Mouse (Mus musculus) left cerebral cortex, adult 2 months (tissue): ENCODE measurements around the gene 1700001J03Rik. TPM values are rescaled to one million over a fixed set of nuclear protein-coding genes. Genes with fewer than 3 reads are reported as not detected.
"Not testable (repeated sequence)": the region's sequence is repeated elsewhere in the genome, so short reads cannot be mapped to it uniquely, and the experiment has no call there.

Source experiments
- DNase-seq, 2 experiments: peaks; one replicate each; pipeline ENCODE4 v3.0.0; 2021 to 2022; ENCODE audit warnings: low spot score in 2 of 2, mixed read lengths in 1 of 2; ENCODE audit errors: extremely low spot score in 1 of 2
- H3K27ac ChIP-seq: fragments of 200-600 bp; 2 replicates; pipeline ENCODE4 v1.8.1; 2022
- H3K4me3 ChIP-seq: fragments of 200-600 bp; 2 replicates; pipeline ENCODE4 v1.8.1; 2022
- CTCF ChIP-seq: fragments of 200-600 bp; IDR thresholded peaks from 2 replicates; pipeline ENCODE4 v1.8.1; 2022; ENCODE audit warnings: antibody characterized with exemption, mild to moderate bottlenecking, moderate library complexity
- intact Hi-C: fragments of 180-260 bp; cut with DNase I; formaldehyde crosslinking; loops from one replicate; pipeline ENCODE4 v1.15.1; 2025
- long read RNA-seq, 2 experiments: library from polyadenylated mRNA; stranded (forward); transcript quantifications; one replicate each; pipeline ENCODE4 v2.0.0; 2021; ENCODE audit warnings: borderline mapping rate in 2 of 2
- total RNA-seq, 2 experiments: library from RNA; stranded (reverse); gene quantifications; 2 replicates each; pipeline ENCODE4 v1.2.3; 2021

1700001J03Rik gene
- 1 to 10 TPM; 1.2 to 1.7 TPM for total RNA-seq
- long read RNA-seq, experiment 1, result 0 reads
- long read RNA-seq, experiment 2, result 0 reads

DNA sequence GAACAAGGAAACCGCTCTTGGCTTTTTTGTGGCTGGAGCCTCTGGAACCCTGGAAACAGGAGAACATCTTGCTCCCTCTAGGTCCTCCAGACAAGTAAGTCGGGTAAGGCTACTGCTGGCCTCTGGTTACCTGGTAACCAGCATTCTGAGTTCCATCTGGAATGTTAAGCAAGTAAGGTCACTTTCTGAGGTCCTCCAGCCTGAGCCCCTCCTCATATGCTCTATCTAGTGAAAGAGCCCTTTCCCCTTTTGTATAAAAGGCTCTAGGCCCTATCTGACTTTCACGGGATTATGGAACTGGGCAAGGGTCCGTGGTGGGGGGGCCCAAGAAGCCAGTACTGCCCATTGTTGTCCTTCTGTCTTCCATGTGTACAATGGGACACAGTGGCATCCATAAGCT lies at the start of gene 1700001J03Rik:
Gene 1700001J03Rik, minus strand, starts transcription at position 101 of the 400 bp plus-strand sequence.
- intact Hi-C loops, H3K27ac ChIP-seq, H3K4me3 ChIP-seq, DNase-seq: not testable (repeated sequence)

DNA sequence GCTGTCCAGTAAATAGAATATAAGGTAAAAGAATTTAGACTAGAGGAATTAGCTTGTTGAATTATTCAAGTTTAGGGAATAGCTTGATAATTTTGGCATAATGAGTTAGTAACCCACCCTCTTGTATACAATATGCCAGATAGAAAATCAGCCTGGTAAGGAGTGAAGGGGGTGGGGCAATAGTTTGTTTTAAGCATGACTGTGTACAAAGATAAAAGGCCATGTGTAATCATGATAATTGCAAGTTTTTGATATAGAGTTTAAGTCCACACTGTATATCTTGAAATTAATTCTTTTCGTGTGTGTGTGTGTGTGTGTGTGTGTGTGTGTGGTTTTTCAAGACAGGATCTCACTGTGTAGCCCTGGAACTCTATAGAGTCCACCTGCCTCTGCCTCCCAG lies 49.2 kb upstream of the 1700001J03Rik start:
- H3K27ac ChIP-seq, result no peak overlapping the region
- no peak for TF ChIP-seq CTCF
- intact Hi-C loops, result loop anchor here (5.0 kb wide), 2 partner anchors 38 to 53 kb away; no protein-coding TSS in a partner anchor
- no peak for DNase-seq
- H3K4me3 ChIP-seq, result no peak overlapping the region

DNA sequence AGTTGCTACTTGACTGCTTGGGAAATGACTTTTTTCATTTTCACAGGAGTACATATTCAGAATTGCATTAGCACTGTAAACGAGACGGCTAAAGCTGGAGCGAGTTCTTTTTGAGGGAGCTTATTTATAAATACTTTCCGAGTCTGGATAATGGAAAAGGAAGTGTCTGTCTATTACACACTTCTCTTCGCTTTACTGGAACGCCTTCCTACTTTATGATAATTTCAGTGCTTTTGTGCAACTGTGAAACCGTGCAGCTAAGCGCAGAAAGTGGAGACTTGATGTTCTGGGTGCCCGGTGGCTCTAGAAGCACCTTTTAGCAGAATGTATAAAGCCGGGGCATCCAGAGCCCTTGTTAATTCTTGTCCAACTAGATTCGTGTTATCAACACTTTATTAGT lies 47.7 kb upstream of the 1700001J03Rik start:
- no peak for DNase-seq
- H3K27ac ChIP-seq, result no peak overlapping the region
- intact Hi-C loops, result loop anchor here (5.0 kb wide), 2 partner anchors 39 to 54 kb away; no protein-coding TSS in a partner anchor
- no peak for TF ChIP-seq CTCF
- H3K4me3 ChIP-seq, result peak overlapping the region; percentile 70

DNA sequence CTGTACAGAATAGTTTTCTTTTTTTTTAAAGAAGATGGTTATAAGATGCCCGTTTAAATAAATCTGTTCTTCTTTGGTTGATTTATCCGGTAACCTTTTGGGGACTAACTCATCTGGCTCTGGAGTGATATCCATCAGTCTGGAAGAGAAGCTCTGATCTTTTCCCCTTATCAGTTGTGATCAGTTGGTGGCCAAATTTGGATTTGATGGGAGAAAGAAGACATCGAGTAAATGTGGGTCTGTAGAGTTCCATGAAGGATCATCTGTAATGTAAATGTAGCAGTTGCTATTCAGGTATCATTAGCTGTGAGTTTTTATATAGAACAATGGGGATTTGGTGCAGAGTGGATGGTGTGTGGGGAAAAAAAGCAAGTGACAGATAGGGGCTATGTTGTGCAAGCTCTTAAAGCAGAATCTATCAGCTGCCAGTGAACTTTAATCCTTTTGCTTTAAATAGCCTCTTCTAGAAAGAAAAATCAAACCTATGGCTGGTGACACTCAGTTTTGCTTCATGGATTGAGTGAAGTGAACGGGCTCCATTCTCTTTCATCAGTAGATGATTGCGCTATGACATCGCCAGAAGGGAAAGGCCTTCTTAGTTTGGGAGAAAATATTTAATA lies 47.1 kb upstream of the 1700001J03Rik start:
- intact Hi-C loops, result loop anchor here (5.0 kb wide), 2 partner anchors 40 to 55 kb away; no protein-coding TSS in a partner anchor
- no peak for TF ChIP-seq CTCF
- peak overlapping the region; percentile 70 for H3K4me3 ChIP-seq
- peak overlapping the region; percentile 59 for H3K27ac ChIP-seq
- no peak for DNase-seq

DNA sequence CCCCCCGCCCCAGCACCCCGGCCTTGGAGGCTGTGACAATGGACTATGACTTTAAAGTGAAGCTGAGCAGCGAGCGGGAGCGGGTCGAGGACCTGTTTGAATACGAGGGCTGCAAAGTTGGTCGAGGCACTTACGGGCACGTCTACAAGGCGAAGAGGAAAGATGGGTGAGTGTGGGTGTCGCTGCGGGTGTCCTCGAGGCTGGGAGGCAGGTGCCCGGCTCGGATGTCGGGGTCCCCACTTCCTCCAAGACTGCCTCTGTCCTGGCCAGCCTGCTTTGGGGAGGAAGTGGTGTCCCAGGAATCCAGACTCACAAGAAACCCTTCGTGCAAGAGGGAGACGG lies 46.5 kb upstream of the 1700001J03Rik start:
- no peak for TF ChIP-seq CTCF
- Histone ChIP-seq H3K4me3 (peak overlapping the region; percentile 70), H3K27ac (peak overlapping the region; percentile 59)
- intact Hi-C loops, result loop anchor here (5.0 kb wide), 2 partner anchors 41 to 56 kb away; no protein-coding TSS in a partner anchor
- DNase-seq, result peak in 1 of 2 experiments; percentile 49

DNA sequence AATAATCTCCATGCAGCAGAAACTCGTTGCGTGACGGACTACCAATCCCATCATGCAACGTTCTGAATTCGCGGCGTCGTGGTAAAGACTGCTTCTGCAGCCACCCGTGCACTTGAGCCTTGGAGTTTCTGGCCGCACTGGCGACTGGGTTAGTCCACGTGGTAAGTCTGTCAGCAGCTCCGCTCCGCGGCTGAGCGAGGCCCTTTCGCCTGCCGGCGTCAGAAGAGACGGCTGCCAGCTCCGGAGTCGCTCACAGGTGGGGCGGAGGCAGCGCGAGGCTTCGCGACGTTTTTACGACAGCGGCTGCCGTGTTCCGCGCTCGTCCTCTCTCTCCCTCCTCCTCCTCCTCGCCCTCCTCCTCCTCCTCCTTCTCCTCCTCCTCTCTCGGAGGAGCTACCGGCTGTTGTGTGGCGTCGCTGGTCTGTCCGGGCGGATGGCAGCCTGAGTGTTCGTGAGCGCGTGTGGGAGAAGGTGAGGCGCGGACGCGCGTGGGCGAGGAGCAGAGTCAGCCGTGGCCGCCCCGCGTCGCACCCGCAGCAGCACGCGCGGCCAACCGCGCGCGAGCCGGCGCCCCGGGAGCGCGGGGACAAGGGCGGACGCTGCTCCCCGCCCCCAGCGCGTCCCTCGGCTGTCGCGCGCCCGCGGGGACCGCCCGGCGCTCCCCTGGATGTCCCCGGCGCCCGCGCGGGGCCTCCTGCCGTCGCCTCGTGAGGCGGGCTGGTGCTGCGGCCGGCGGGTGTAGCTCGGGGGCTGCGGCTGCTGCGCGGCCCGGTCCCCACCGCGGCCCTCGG lies 46.0 kb upstream of the 1700001J03Rik start, which contains the start of gene Cdk8:
Gene Cdk8, plus strand, starts transcription at position 367 of the 791 bp plus-strand sequence.
- Histone ChIP-seq H3K27ac (peak within 1 kb of the TSS; percentile 94), H3K4me3 (peak within 1 kb of the TSS; percentile 70)
- intact Hi-C loops, result loop anchor here (1.0 to 5.0 kb wide), 3 partner anchors 10 to 56 kb away; partner anchors contain the start of gene Rnf6
- DNase-seq, result peak; percentile 92 to 95
- no peak for TF ChIP-seq CTCF

DNA sequence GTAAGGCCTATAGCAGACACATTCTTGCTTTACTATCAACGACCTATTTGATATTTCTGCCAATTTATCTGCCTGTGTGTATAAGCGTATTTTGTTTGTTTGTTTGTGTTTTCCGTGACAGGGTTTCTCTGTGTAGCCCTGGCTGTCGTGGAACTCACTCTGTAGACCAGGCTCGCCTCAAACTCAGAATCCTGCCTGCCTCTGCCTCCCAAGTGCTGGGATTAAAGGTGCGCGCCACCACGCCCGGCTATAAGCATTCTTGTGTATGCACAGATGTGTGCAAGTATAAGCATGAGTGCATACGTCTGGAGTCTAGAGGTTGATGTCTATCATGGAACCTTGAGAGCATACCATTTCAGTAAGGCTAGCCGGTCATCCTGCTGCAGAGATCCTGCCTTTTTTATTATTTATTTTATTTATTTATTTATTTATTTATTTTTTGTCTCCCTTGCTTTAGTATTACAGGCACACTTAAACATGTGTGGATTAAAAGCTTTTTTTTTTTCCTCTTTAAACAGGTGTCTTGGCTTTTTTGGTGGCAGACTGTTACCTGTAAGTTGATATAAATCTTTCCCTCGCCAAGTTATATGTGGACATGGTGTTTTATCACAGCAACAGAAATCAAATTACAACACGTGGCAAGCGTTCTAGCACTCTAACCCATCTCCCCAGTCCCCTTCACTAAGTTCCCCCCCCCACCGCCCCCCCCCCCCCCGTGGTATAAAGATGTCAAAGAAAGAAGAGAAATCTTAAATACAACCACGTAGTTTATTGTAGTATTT lies 45.0 kb upstream of the 1700001J03Rik start:
- no peak for DNase-seq
- intact Hi-C loops, result loop anchor here (1.0 to 5.0 kb wide), 3 partner anchors 9 to 57 kb away; partner anchors contain the start of gene Rnf6
- TF ChIP-seq CTCF, result no peak
- Histone ChIP-seq H3K27ac (peak overlapping the region; percentile 94; the same call in 1 of the 2 replicates), H3K4me3 (peak overlapping the region; percentile 70)

DNA sequence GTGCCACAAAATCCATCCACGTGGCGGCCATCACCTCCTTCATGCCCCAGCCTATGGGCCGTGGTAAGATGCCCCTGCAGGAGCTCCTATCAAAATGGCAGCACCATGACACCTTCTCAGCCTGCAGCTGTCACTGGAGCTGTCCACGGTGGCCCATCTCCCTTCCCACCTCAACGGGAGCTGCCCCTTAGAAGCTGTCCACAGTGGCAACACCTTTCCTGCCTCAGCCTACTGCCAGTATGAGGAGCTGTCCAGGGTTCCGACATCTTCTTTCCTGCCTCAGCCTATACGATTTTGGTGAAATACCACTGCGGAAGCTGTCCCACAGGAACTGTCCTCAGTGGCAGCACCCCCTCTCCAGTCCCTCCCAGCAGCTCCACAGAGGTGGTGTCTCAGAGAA lies 42.4 kb upstream of the 1700001J03Rik start:
- no peak for DNase-seq
- Histone ChIP-seq H3K27ac (no peak overlapping the region), H3K4me3 (no peak overlapping the region)
- intact Hi-C loops, result no loop called here
- TF ChIP-seq CTCF, result no peak

DNA sequence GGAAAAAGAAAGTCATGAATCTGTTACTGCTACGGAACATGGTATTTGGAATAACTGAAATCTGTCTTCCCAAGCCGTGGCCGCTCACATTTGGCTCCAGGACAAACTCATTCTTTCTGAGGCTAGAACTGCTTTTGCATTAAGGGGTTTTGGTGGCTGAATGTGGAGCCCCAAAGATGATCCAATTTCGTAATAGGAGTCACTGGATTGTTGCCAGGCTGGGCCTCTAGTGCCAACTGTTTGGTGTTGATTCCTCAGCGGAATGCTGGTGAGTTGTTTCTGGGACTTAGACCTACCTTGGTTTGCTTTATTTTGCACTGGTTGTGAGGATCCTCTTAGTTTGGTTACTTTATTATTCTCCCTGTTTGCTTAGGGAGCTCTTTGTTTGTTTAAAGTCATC lies 38.7 kb upstream of the 1700001J03Rik start:
- DNase-seq, result no peak
- Histone ChIP-seq H3K27ac (no peak overlapping the region), H3K4me3 (no peak overlapping the region)
- intact Hi-C loops, result no loop called here
- no peak for TF ChIP-seq CTCF

DNA sequence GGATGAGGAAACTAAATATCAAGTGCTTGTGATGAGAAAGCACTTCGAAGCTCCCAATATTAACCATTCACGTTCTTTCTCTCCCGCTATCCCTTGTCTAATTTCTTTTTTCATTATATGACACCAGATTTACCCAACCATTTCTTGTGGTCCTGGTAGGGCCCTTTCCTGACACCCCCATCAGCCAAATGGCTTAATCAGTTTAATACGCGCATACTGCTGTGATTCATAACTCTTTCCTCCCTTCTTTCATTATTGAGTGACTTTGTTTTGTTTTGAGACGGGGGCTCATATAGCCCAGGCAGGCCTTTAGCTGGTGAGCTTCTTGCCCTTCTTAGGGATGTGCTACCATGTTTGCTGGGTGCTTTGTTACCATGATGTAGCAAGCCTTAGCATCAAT lies 36.6 kb upstream of the 1700001J03Rik start:
- no peak for TF ChIP-seq CTCF
- Histone ChIP-seq H3K27ac (peak overlapping the region; percentile 90), H3K4me3 (peak overlapping the region; percentile 90)
- intact Hi-C loops, result loop anchor here (1.0 kb wide), 1 partner anchor 9 kb away; no protein-coding TSS in a partner anchor
- no peak for DNase-seq
